Mouse (Mus musculus): ENCODE measurements around the gene Slco2a1. TPM values are rescaled to one million over a fixed set of nuclear protein-coding genes. Genes with fewer than 3 reads are reported as not detected.
A peak's percentile ranks its signal among the peaks of the same experiment; 100 is the strongest.

The Slco2a1 gene
- polyA plus RNA-seq, 1 experiment from 2014 or later, result 1.5 TPM

DNA sequence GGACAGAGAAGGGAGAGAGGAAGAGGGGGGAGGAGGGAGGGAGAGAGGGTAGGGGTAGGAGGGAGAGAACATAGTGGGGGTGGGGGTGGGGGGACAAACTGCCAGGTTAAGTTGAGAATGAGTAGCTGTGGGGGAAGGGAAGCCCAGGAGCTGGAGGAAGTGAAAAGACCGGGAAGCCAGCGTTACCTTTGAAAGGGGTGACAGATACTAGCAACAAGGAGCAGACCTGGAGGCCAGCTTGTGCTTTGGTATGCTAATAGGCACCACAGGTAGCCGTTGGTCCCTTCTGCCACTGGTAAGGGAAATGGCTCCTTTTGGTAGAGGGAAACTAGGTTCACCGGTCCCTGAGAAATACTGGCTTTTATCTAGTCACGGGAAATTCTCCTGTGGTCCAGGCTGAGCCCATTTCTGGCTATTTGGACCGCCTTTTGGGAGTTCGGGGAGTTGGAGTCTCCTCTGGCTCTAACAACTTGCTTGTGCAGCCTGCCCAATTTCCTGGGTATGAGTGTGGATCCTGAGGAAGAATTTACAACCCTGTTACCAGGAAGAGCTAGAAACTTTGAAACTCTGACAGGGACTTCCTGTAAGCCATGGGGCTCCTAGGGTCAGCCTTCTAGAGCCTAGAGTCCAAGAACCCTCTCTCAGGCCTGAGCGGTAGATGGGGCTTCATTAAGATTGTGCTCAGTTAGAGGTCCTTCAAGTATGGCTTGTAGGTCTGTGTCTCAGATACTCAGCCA, 27.0 kb upstream of the Slco2a1 start:
- ATAC-seq (ENCODE audit: low FRiP score, low TSS enrichment) (no peak), DNase-seq (peak; percentile 7)
- no peak overlapping the region for H3K4me3 ChIP-seq (replicated peaks; ENCODE audit: low read depth, low read length)
- H3K36me3 ChIP-seq (ENCODE audit: control insufficient read depth, insufficient read depth, low read length), result no peaks in the 10 kb centered on the region
- H3K27me3 ChIP-seq (ENCODE audit: control insufficient read depth, insufficient read depth, low read length), result no peaks in the 10 kb centered on the region
- no peaks in the 10 kb centered on the region for H3K9me3 ChIP-seq (ENCODE audit: control insufficient read depth, low read length)
- H3K4me1 ChIP-seq (ENCODE audit: control insufficient read depth, insufficient read depth, low read length), result no peaks in the 10 kb centered on the region
- no peak overlapping the region for H3K4me2 ChIP-seq (ENCODE audit: low read length)
- WGBS, result 26% methylated on average over 8 of the region's 8 CpGs
- H3K27ac ChIP-seq (replicated peaks; ENCODE audit: low read depth, low read length), result no peak overlapping the region
- no peak overlapping the region for H3K9ac ChIP-seq (replicated peaks; ENCODE audit: low read length)

DNA sequence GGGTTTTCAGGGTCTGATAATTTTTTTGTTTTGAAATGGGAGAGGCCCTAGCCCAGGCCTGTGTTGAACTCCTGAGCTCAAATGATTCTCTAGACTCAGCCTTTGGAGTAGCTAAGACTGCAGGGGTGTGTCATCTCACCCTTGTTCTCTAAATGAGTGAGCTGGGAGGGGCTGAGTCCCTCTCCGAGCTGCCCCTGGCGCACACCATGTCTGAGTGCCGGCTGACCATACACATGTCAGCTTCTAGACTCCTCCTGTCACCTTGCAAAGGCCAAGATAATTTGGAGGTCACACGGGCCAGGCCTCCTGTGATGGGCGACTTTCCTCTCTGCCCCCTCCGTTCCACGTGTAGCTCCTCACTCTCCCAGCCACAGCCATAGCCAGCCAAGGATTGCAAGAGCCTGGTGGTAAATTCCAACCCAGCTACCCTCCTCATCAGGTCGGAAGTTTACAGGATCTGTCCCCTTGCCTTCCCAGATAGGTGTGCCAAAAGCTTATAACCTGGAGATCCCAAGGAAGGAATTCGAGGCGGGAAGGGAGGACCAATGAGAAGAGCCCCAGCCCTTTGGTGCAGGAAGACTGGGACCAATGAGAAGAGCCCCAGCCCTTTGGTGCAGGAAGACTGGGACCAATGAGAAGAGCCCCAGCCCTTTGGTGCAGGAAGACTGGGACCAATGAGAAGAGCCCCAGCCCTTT, 26.3 kb upstream of the Slco2a1 start:
- Histone ChIP-seq H3K4me1 (ENCODE audit: control insufficient read depth, insufficient read depth, low read length) (no peaks in the 10 kb centered on the region), H3K27ac (replicated peaks; ENCODE audit: low read depth, low read length) (no peak overlapping the region), H3K4me3 (replicated peaks; ENCODE audit: low read depth, low read length) (no peak overlapping the region), H3K36me3 (ENCODE audit: control insufficient read depth, insufficient read depth, low read length) (no peaks in the 10 kb centered on the region), H3K9ac (replicated peaks; ENCODE audit: low read length) (no peak overlapping the region), H3K4me2 (ENCODE audit: low read length) (no peak overlapping the region), H3K9me3 (ENCODE audit: control insufficient read depth, low read length) (no peaks in the 10 kb centered on the region), H3K27me3 (ENCODE audit: control insufficient read depth, insufficient read depth, low read length) (no peaks in the 10 kb centered on the region)
- WGBS, result 78% methylated on average over 10 of the region's 10 CpGs
- DNase-seq (no peak), ATAC-seq (ENCODE audit: low FRiP score, low TSS enrichment) (no peak)

DNA sequence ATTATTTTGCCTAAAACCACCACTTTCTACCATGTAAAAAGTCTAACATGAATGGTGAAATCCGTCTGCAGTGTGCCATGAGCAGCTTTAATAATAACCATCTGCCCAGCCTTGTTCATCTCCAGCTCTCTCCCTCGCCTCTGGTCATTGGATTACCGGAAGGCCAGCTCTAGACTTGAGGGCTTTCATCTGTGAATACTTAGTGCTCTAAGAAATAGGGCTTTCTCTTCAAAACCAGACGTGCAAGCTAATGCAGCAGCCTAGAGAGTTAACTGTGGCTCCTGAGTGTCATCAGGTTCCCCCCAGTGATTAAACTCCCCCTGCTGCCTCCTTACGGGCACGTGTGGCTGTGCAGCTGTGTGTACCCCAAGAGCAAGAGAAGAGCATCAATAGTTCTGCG, 25.2 kb upstream of the Slco2a1 start:
- 84% methylated on average over 7 of the region's 7 CpGs for WGBS
- ATAC-seq (ENCODE audit: low FRiP score, low TSS enrichment), result no peak
- H3K4me3 ChIP-seq (replicated peaks; ENCODE audit: low read depth, low read length), result no peak overlapping the region
- no peaks in the 10 kb centered on the region for H3K9me3 ChIP-seq (ENCODE audit: control insufficient read depth, low read length)
- H3K27me3 ChIP-seq (ENCODE audit: control insufficient read depth, insufficient read depth, low read length), result no peaks in the 10 kb centered on the region
- no peak for DNase-seq
- no peak overlapping the region for H3K27ac ChIP-seq (replicated peaks; ENCODE audit: low read depth, low read length)
- H3K9ac ChIP-seq (replicated peaks; ENCODE audit: low read length), result no peak overlapping the region
- H3K36me3 ChIP-seq (ENCODE audit: control insufficient read depth, insufficient read depth, low read length), result no peaks in the 10 kb centered on the region
- no peaks in the 10 kb centered on the region for H3K4me1 ChIP-seq (ENCODE audit: control insufficient read depth, insufficient read depth, low read length)
- H3K4me2 ChIP-seq (ENCODE audit: low read length), result no peak overlapping the region

DNA sequence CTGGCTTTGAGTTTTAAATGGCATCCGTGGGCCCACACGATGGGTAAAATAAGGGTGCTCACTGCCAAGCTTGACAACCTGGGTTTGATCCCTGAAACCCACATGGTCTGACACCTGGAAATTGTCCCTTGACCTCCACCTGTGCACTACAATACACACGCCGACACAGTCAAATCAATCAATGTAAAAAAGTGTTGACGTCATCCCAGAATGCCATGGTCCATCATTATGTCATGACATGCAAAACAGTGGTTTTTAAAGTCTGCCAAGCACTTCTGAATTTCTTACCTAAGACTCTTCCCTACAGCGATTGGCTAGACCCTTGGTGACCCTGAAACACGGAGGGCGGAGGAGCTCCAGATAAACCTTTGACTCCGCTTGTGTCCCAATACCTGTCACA, 23.9 kb upstream of the Slco2a1 start:
- Histone ChIP-seq H3K9me3 (ENCODE audit: control insufficient read depth, low read length) (no peaks in the 10 kb centered on the region), H3K4me2 (ENCODE audit: low read length) (no peak overlapping the region), H3K36me3 (ENCODE audit: control insufficient read depth, insufficient read depth, low read length) (no peaks in the 10 kb centered on the region), H3K27me3 (ENCODE audit: control insufficient read depth, insufficient read depth, low read length) (no peaks in the 10 kb centered on the region), H3K9ac (replicated peaks; ENCODE audit: low read length) (no peak overlapping the region), H3K27ac (replicated peaks; ENCODE audit: low read depth, low read length) (no peak overlapping the region), H3K4me3 (replicated peaks; ENCODE audit: low read depth, low read length) (no peak overlapping the region), H3K4me1 (ENCODE audit: control insufficient read depth, insufficient read depth, low read length) (no peaks in the 10 kb centered on the region)
- ATAC-seq (ENCODE audit: low FRiP score, low TSS enrichment) (no peak), DNase-seq (no peak)
- 91% methylated on average over 9 of the region's 9 CpGs for WGBS

DNA sequence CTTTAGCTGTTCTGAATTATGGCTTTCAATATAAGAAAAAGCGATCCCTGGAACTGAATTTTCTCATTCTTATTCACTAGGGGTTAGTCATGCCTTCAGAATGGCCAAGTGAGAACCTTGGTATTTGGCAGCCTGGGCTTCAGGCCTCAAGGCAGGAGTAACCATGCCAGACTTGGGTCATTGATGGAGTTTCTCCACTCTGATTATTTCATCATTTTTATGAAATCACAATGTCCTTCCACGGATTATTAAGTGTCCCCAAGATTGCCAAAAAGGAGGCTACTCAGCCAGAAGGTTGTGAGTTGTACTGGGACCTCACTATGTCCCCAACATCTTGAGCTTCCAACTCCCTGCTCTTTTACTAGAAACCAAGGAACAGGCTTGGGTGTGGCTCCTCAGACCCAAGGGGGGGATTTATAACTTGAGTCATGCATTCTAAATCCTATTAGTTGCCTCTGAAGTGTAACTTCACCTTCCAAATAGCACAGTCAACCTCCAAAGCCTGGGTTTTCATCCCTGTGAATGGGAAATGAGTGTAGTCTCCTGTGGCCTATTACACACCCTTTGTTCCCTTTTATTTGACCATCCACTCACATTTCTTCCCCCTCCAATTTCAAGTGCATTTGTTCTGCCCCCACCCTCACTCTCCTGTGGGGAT, 16.0 kb upstream of the Slco2a1 start:
- Histone ChIP-seq H3K36me3 (ENCODE audit: control insufficient read depth, insufficient read depth, low read length) (no peaks in the 10 kb centered on the region), H3K4me1 (ENCODE audit: control insufficient read depth, insufficient read depth, low read length) (no peaks in the 10 kb centered on the region), H3K9me3 (ENCODE audit: control insufficient read depth, low read length) (no peaks in the 10 kb centered on the region), H3K9ac (replicated peaks; ENCODE audit: low read length) (no peak overlapping the region), H3K27ac (replicated peaks; ENCODE audit: low read depth, low read length) (no peak overlapping the region), H3K4me2 (ENCODE audit: low read length) (no peak overlapping the region), H3K4me3 (replicated peaks; ENCODE audit: low read depth, low read length) (no peak overlapping the region), H3K27me3 (ENCODE audit: control insufficient read depth, insufficient read depth, low read length) (no peaks in the 10 kb centered on the region)
- DNase-seq (no peak), ATAC-seq (ENCODE audit: low FRiP score, low TSS enrichment) (no peak)
- WGBS, result 77% methylated on average over 2 of the region's 2 CpGs

DNA sequence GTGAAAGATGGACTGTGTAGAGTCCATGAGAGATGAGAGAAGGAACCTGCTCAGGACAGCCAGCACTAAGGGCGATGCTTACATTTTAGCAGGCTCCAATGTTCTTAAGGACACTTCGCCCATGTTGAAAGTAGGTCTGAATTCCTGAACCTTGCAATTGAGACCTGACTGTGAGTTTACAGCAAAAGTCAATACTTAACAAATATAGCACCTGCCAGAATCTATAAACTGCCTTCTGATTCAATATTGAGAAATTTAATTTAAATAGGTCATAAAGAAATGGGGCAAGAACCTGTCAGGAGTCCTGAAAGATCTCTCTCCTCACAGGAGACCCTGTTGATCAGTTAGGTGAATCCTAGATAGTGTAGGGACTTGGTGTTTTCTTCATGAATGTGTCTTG, 12.6 kb upstream of the Slco2a1 start:
- H3K4me2 ChIP-seq (ENCODE audit: low read length), result no peak overlapping the region
- H3K9ac ChIP-seq (replicated peaks; ENCODE audit: low read length), result no peak overlapping the region
- no peaks in the 10 kb centered on the region for H3K9me3 ChIP-seq (ENCODE audit: control insufficient read depth, low read length)
- no peaks in the 10 kb centered on the region for H3K27me3 ChIP-seq (ENCODE audit: control insufficient read depth, insufficient read depth, low read length)
- H3K4me1 ChIP-seq (ENCODE audit: control insufficient read depth, insufficient read depth, low read length), result no peaks in the 10 kb centered on the region
- ATAC-seq (ENCODE audit: low FRiP score, low TSS enrichment), result no peak
- WGBS, result 92% methylated on average over 2 of the region's 2 CpGs
- no peak overlapping the region for H3K27ac ChIP-seq (replicated peaks; ENCODE audit: low read depth, low read length)
- H3K36me3 ChIP-seq (ENCODE audit: control insufficient read depth, insufficient read depth, low read length), result no peaks in the 10 kb centered on the region
- H3K4me3 ChIP-seq (replicated peaks; ENCODE audit: low read depth, low read length), result no peak overlapping the region
- DNase-seq, result no peak

DNA sequence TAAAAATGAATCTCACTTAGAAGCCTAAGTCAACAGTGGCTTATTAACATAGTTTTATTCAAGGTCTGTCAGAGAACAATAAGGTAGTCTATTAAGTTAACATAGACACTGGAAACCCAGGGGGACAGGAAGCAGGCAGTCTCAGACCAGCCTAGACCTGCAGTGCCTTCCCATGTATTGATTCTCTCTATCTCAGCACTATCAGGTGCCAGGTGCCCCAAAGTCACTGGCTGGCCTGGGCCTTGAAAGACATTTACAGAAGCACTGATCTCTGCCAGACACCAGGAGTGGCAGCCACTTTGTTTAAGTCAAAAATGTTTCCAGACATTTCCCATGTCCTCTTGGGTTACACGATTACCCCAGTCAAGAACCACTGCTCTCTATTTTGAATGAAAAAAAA, 11.4 kb upstream of the Slco2a1 start:
- 95% methylated on average over 1 of the region's 1 CpGs for WGBS
- Histone ChIP-seq H3K9ac (replicated peaks; ENCODE audit: low read length) (no peak overlapping the region), H3K27ac (replicated peaks; ENCODE audit: low read depth, low read length) (no peak overlapping the region), H3K27me3 (ENCODE audit: control insufficient read depth, insufficient read depth, low read length) (no peaks in the 10 kb centered on the region), H3K36me3 (ENCODE audit: control insufficient read depth, insufficient read depth, low read length) (no peaks in the 10 kb centered on the region), H3K4me1 (ENCODE audit: control insufficient read depth, insufficient read depth, low read length) (no peaks in the 10 kb centered on the region), H3K4me2 (ENCODE audit: low read length) (no peak overlapping the region), H3K4me3 (replicated peaks; ENCODE audit: low read depth, low read length) (no peak overlapping the region), H3K9me3 (ENCODE audit: control insufficient read depth, low read length) (no peaks in the 10 kb centered on the region)
- ATAC-seq (ENCODE audit: low FRiP score, low TSS enrichment), result no peak
- no peak for DNase-seq

DNA sequence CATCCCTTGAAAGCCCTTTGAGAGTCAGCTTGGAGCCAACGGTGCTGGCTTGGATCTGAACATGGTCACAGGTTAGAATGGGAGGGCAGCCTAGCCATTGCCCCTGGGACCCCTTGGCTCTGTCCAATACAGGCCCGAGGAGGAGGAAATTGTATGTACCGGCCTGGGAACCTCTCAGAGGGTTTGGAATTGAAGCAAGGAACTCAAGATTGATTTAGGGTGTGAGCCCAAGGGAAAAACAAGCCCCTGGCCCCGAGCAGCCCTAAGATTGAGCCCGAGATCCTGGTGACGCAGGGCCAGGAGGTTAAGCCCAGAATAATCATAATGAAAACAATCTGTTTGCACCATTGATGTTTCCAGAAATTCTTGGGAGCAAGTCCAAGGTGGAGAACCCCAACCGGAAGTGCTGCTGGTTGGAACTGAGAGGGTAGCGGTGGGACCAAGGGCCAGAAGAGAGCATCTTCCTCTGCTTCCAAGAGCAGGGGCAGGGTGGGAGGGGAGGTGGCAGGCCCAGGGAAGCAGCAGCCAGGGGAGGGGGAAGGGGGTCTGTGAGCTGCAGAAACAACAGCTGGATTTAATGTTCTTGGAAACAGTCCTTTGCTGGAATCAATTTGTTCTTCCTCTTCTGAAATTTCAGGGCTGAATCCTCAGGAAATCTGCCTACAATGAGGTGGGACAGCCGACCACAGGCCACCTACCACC, 10.6 kb upstream of the Slco2a1 start:
- Histone ChIP-seq H3K4me2 (ENCODE audit: low read length) (no peak overlapping the region), H3K4me3 (replicated peaks; ENCODE audit: low read depth, low read length) (no peak overlapping the region), H3K9me3 (ENCODE audit: control insufficient read depth, low read length) (no peaks in the 10 kb centered on the region), H3K27ac (replicated peaks; ENCODE audit: low read depth, low read length) (no peak overlapping the region), H3K4me1 (ENCODE audit: control insufficient read depth, insufficient read depth, low read length) (no peaks in the 10 kb centered on the region), H3K9ac (replicated peaks; ENCODE audit: low read length) (no peak overlapping the region), H3K36me3 (ENCODE audit: control insufficient read depth, insufficient read depth, low read length) (no peaks in the 10 kb centered on the region), H3K27me3 (ENCODE audit: control insufficient read depth, insufficient read depth, low read length) (no peaks in the 10 kb centered on the region)
- ATAC-seq (ENCODE audit: low FRiP score, low TSS enrichment) (no peak), DNase-seq (no peak)
- 82% methylated on average over 9 of the region's 9 CpGs for WGBS

Measured in midbrain, embryonic 14.5 days (tissue).